Mouse (Mus musculus) WW6 (cell line): ENCODE measurements around the gene Ccdc15.

Experiments
- DNase-seq: peaks from one replicate; pipeline ENCODE4 v3.0.0-alpha.2; 2013; ENCODE audit warnings: low read depth, low spot score

Gene Ccdc15

GRCm38 (mm10) chr9:37347988-37348642, at the start of gene Ccdc15:
Ccdc15 (minus strand) TSS chr9:37348432.
- DNase-seq = peak; percentile 84

GRCm38 (mm10) chr9:37393482-37394131, 45.4 kb upstream of the Ccdc15 start:
- DNase-seq = no peak

- DNase-seq = no peak
These were observed 43.8 kb upstream of the Ccdc15 start for GRCm38 (mm10) chr9:37392071-37392470.

GRCm38 (mm10) chr9:37390891-37391290, 42.7 kb upstream of the Ccdc15 start:
- no peak for DNase-seq

GRCm38 (mm10) chr9:37384284-37385182, 36.3 kb upstream of the Ccdc15 start:
- no peak for DNase-seq

GRCm38 (mm10) chr9:37383161-37383560, 34.9 kb upstream of the Ccdc15 start:
- DNase-seq = no peak

- no peak for DNase-seq
These were observed 27.5 kb upstream of the Ccdc15 start for GRCm38 (mm10) chr9:37375718-37376117.

GRCm38 (mm10) chr9:37371232-37371801, 23.1 kb upstream of the Ccdc15 start:
- DNase-seq = no peak

- no peak for DNase-seq
These were observed 20.6 kb upstream of the Ccdc15 start for GRCm38 (mm10) chr9:37368860-37369259.

GRCm38 (mm10) chr9:37368081-37368830, 20.0 kb upstream of the Ccdc15 start:
- no peak for DNase-seq

GRCm38 (mm10) chr9:37367301-37368080, 19.3 kb upstream of the Ccdc15 start, which contains the start of gene Hepacam:
Hepacam (plus strand) TSS chr9:37367351.
- DNase-seq = no peak

- DNase-seq = no peak
These were observed 17.5 kb upstream of the Ccdc15 start for GRCm38 (mm10) chr9:37365706-37366105.

- DNase-seq = no peak
These were observed 16.2 kb upstream of the Ccdc15 start for GRCm38 (mm10) chr9:37364392-37364791.

- no peak for DNase-seq
These were observed 15.3 kb upstream of the Ccdc15 start for GRCm38 (mm10) chr9:37363551-37363950.

- no peak for DNase-seq
These were observed 14.6 kb upstream of the Ccdc15 start for GRCm38 (mm10) chr9:37362881-37363280.

- no peak for DNase-seq
These were observed 13.9 kb upstream of the Ccdc15 start for GRCm38 (mm10) chr9:37362084-37362483.

GRCm38 (mm10) chr9:37359331-37360220, 11.3 kb upstream of the Ccdc15 start:
- DNase-seq = no peak

- DNase-seq = no peak
These were observed 10.6 kb upstream of the Ccdc15 start for GRCm38 (mm10) chr9:37358713-37359330.

GRCm38 (mm10) chr9:37354485-37354884, 6.3 kb upstream of the Ccdc15 start:
- no peak for DNase-seq
